Mouse (Mus musculus): ENCODE measurements around the gene Laptm4a. TPM values are rescaled to one million over a fixed set of nuclear protein-coding genes. Genes with fewer than 3 reads are reported as not detected.

Laptm4a gene
- polyA plus RNA-seq, 1 experiment: 363 TPM

DNA sequence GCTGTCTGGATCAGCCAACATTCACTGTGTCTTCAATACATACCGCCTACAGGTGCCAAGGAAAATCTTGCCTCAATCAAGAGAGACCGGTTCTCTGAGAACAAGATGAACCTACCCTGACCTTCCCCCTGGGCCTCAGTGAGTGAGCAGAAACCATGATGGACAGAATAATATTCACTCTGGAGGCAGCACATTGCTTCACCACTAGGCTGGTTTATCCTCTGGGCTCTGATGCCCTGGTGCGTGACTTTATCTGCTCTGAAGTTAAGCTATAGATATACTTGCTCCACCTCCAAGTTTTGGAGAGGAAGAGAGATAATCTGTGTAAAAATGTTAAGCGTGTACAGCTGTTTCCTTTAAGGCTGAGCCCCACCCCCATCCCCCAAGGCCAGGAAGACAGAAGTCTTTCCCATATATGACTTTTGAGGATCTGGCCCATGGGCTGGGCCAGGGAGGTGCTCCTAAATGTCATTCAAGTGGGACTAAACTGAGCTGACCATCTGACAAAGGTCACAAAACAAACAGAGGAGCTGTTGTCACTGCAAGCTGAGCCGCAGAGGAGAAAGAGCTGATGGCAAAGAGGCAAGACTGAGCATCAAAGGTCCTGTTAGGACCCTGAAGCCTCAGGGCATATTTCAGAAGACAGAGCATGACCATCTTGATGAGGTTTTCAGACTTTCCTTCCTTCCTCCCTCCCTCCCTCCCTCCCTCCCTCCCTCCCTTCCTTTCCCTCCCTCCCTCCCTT, 20.4 kb upstream of the Laptm4a start:
- no peak overlapping the region for H3K4me3 ChIP-seq (replicated peaks; ENCODE audit: extremely low read depth, low read depth, low read length)
- WGBS: 35% methylated on average over 5 of the region's 5 CpGs
- no peak for DNase-seq
- peaks cover 5% of the 10 kb centered on the region; the same call in 1 of the 2 replicates for H3K4me1 ChIP-seq (ENCODE audit: control insufficient read depth, insufficient read depth, low read length)
- TF ChIP-seq POLR2A (IDR thresholded peaks at IDR 0.05; ENCODE audit: borderline replicate concordance, extremely low read depth, low read depth, low read length) (no peak), CTCF (IDR thresholded peaks at IDR 0.05; ENCODE audit: insufficient read depth, low read length) (no peak)

- H3K4me1 ChIP-seq (ENCODE audit: control insufficient read depth, insufficient read depth, low read length): peaks cover 5% of the 10 kb centered on the region; the same call in 1 of the 2 replicates
- H3K4me3 ChIP-seq (replicated peaks; ENCODE audit: extremely low read depth, low read depth, low read length): no peak overlapping the region
- no peak for DNase-seq
- WGBS: 82% methylated on average over 2 of the region's 2 CpGs
- no peak for TF ChIP-seq CTCF (IDR thresholded peaks at IDR 0.05; ENCODE audit: insufficient read depth, low read length)
- no peak for TF ChIP-seq POLR2A (IDR thresholded peaks at IDR 0.05; ENCODE audit: borderline replicate concordance, extremely low read depth, low read depth, low read length)
Measured at GRCm38 (mm10) chr12:8901934-8902333, 19.5 kb upstream of the Laptm4a start.

- 40% methylated on average over 3 of the region's 3 CpGs for WGBS
- TF ChIP-seq CTCF (IDR thresholded peaks at IDR 0.05; ENCODE audit: insufficient read depth, low read length) (no peak), POLR2A (IDR thresholded peaks at IDR 0.05; ENCODE audit: borderline replicate concordance, extremely low read depth, low read depth, low read length) (no peak)
- DNase-seq: no peak
Measured at GRCm38 (mm10) chr12:8902479-8902878, 19.0 kb upstream of the Laptm4a start.

DNA sequence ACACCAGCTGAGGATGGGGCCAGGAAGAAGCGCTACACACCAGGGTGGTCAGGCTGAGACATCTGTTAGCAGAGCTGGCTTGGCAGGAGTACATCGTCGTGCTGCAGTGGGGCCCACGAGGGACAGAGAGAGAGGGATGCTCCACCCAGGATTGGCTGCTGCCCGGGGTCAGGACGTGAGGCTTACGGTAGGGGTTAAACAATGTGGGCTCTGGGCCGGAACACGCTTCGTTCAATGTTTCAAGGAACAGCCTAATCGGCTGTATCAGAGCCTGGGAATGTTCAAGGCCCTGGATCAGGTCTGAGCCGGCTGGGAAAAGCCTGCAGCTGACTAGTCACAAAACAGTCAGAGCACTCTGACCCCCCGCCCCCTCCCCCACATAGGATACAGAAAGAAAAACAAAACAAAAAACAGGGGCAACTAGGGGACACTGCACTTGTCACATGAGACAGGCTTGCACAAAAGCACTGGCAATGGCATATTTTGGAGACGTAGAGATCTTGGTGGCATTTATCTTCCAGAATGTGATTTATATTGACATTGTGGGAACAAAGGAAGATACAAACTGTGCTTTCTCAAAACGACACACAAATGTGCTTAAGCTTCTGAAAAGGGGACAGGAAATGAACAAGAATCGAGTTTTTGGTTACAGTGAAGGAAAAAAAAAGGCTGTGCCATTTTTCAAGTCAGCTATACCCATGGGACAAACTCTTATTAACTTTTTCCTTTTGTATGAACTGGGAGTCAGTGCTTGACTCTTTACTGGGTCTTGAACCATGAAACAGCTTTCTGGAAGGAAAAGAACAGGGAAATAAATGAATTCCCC, 8.4 kb upstream of the Laptm4a start:
- 21% methylated on average over 16 of the region's 16 CpGs for WGBS
- TF ChIP-seq POLR2A (IDR thresholded peaks at IDR 0.05; ENCODE audit: borderline replicate concordance, extremely low read depth, low read depth, low read length) (no peak), CTCF (IDR thresholded peaks at IDR 0.05; ENCODE audit: insufficient read depth, low read length) (no peak)
- DNase-seq: no peak
- Histone ChIP-seq H3K4me3 (replicated peaks; ENCODE audit: extremely low read depth, low read depth, low read length) (no peak overlapping the region), H3K4me1 (ENCODE audit: control insufficient read depth, insufficient read depth, low read length) (peaks cover 8% of the 10 kb centered on the region)

More at GRCm38 (mm10) chr12:8902479-8902878, 19.0 kb upstream of the Laptm4a start:
- no peak overlapping the region for H3K4me3 ChIP-seq (replicated peaks; ENCODE audit: extremely low read depth, low read depth, low read length)
- peaks cover 5% of the 10 kb centered on the region; the same call in 1 of the 2 replicates for H3K4me1 ChIP-seq (ENCODE audit: control insufficient read depth, insufficient read depth, low read length)

DNA sequence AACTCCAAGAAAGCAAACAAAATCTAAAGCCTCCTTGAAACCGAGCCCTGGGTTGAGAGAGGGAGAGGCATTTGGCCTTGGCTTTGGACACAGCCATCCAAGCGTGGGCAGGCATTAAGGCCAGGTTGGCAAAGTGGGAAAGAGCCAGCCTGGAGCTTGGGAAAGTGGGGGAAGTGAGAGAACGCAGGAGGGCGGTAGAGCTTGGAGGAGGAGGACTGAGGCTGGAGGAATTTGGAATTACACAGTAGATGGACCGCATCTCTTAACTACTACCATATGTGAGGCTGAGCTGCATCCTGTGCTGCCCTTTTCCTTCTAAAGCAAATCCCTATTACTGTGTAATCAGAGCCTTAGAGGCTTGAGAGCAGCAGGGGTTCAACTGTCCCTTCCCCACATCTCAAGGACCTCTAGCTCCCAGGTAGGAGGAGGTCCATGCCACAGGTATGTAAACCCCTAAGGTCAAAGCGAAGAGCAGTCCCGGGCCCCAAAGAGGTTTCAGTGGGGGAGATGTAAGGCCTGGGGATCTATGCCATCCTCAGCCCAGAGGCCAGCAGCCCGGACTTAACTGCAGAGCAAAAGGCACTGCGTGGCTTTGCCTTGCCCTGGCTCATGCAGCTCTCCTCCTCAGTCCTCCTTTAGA, 7.6 kb upstream of the Laptm4a start:
- no peak for TF ChIP-seq CTCF (IDR thresholded peaks at IDR 0.05; ENCODE audit: insufficient read depth, low read length)
- TF ChIP-seq POLR2A (IDR thresholded peaks at IDR 0.05; ENCODE audit: borderline replicate concordance, extremely low read depth, low read depth, low read length): no peak
- WGBS: 66% methylated on average over 9 of the region's 9 CpGs
- DNase-seq: no peak
- no peak overlapping the region for H3K4me3 ChIP-seq (replicated peaks; ENCODE audit: extremely low read depth, low read depth, low read length)
- H3K4me1 ChIP-seq (ENCODE audit: control insufficient read depth, insufficient read depth, low read length): peaks cover 8% of the 10 kb centered on the region

- Histone ChIP-seq H3K4me1 (ENCODE audit: control insufficient read depth, insufficient read depth, low read length) (peaks cover 8% of the 10 kb centered on the region), H3K4me3 (replicated peaks; ENCODE audit: extremely low read depth, low read depth, low read length) (no peak overlapping the region)
- no peak for DNase-seq
- no peak for TF ChIP-seq CTCF (IDR thresholded peaks at IDR 0.05; ENCODE audit: insufficient read depth, low read length)
- TF ChIP-seq POLR2A (IDR thresholded peaks at IDR 0.05; ENCODE audit: borderline replicate concordance, extremely low read depth, low read depth, low read length): no peak
- WGBS: 50% methylated on average over 5 of the region's 5 CpGs
Measured at GRCm38 (mm10) chr12:8916378-8916777, 5.1 kb upstream of the Laptm4a start.

GRCm38 (mm10) chr12:8919231-8919630, 2.2 kb upstream of the Laptm4a start:
- H3K4me1 ChIP-seq (ENCODE audit: control insufficient read depth, insufficient read depth, low read length): peaks cover 4% of the 10 kb centered on the region
- WGBS: 92% methylated on average over 3 of the region's 3 CpGs
- no peak overlapping the region for H3K4me3 ChIP-seq (replicated peaks; ENCODE audit: extremely low read depth, low read depth, low read length)
- TF ChIP-seq CTCF (IDR thresholded peaks at IDR 0.05; ENCODE audit: insufficient read depth, low read length) (no peak), POLR2A (IDR thresholded peaks at IDR 0.05; ENCODE audit: borderline replicate concordance, extremely low read depth, low read depth, low read length) (no peak)
- DNase-seq: no peak

- TF ChIP-seq CTCF (IDR thresholded peaks at IDR 0.05; ENCODE audit: insufficient read depth, low read length): no peak
- TF ChIP-seq POLR2A (IDR thresholded peaks at IDR 0.05; ENCODE audit: borderline replicate concordance, extremely low read depth, low read depth, low read length): no peak
- no peak for DNase-seq
- no peak overlapping the region for H3K4me3 ChIP-seq (replicated peaks; ENCODE audit: extremely low read depth, low read depth, low read length)
- H3K4me1 ChIP-seq (ENCODE audit: control insufficient read depth, insufficient read depth, low read length): peaks cover 10% of the 10 kb centered on the region
- WGBS: 19% methylated on average over 1 of the region's 1 CpGs
Measured at GRCm38 (mm10) chr12:8920996-8921393, 469 bp upstream of the Laptm4a start.

- no peak for DNase-seq
- no peak for TF ChIP-seq POLR2A (IDR thresholded peaks at IDR 0.05; ENCODE audit: borderline replicate concordance, extremely low read depth, low read depth, low read length)
- no peak for TF ChIP-seq CTCF (IDR thresholded peaks at IDR 0.05; ENCODE audit: insufficient read depth, low read length)
- Histone ChIP-seq H3K4me1 (ENCODE audit: control insufficient read depth, insufficient read depth, low read length) (peaks cover 12% of the 10 kb centered on the region), H3K4me3 (replicated peaks; ENCODE audit: extremely low read depth, low read depth, low read length) (peak overlapping the region; percentile 82)
- under 1% methylated on average over 30 of the region's 30 CpGs for WGBS
Measured at GRCm38 (mm10) chr12:8922369-8923124, 1.1 kb downstream of the Laptm4a start.

Data from lung, adult 2 months (tissue).